Mouse (Mus musculus): ENCODE measurements around the gene Nfatc3.

DNA sequence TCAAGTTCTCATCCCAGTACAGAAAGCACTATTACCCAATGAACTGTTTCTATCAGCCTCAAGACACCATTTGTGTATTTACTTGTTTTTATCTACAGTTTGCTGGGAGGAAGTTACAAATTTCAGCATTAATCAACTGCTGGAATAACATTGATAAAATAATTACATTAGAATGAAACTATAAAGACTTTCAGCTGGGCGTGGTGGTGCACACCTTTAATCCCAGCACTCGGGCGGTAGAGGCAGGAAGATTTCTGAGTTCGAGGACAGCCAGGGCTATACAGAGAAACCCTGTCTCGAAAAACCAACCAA lies 17.2 kb downstream of the Nfatc3 start:
- TF ChIP-seq CTCF (IDR thresholded peaks at IDR 0.05; ENCODE audit: low read depth, low read length) (no peak), POLR2A (IDR thresholded peaks at IDR 0.05; ENCODE audit: insufficient read depth, low read length) (no peak), EP300 (IDR thresholded peaks at IDR 0.05; ENCODE audit: insufficient read depth, low read depth, low read length) (no peak)
